Mouse (Mus musculus) mature B cell (primary cell): ENCODE data around the gene Faf1.

Source experiments
- in situ Hi-C: fragments of 300-500 bp; cut with MboI; formaldehyde crosslinking; loops from 2 replicates; pipeline ENCODE4 v1.14.3; 2019

The Faf1 gene

DNA sequence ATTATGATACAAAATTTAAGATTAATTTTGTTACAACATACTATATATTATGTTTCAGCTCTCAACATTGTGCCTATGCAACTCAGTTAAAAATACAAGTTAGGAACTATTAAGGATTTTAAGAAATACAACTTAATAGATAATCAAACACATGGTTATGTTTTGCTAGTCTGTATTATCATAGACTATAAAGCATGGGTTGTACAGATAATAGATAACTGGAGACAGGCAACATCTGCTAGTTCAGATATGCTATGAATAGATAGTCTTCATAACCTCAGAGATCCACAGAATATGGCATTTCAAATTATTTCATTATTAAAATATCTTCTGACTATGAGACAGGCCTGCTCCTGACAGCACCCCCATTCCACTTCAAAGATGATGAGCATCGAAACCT, 329.7 kb downstream of the Faf1 start:
- in situ Hi-C loops = no loop called here
